Mouse (Mus musculus) heart, postnatal 14 days (tissue): ENCODE measurements around the gene Slc25a53. TPM values are rescaled to one million over a fixed set of nuclear protein-coding genes. Genes with fewer than 3 reads are reported as not detected.
A peak's percentile ranks its signal among the peaks of the same experiment; 100 is the strongest.
"Not testable (repeated sequence)": the region's sequence is repeated elsewhere in the genome, so short reads cannot be mapped to it uniquely, and the experiment has no call there.

Source experiments
- DNase-seq, 2 experiments: peaks; one replicate each; pipeline ENCODE4 v3.0.0; 2021 to 2022
- intact Hi-C: fragments of 180-260 bp; cut with DNase I; formaldehyde crosslinking; loops from one replicate; pipeline ENCODE4 v1.15.1; 2025
- total RNA-seq, 2 experiments: library from RNA; stranded (reverse); gene quantifications; 2 replicates each; pipeline ENCODE4 v1.2.3; 2021

Slc25a53 gene
- total RNA-seq, 2 experiments from 2014 or later: 4.2 to 5.0 TPM

DNA sequence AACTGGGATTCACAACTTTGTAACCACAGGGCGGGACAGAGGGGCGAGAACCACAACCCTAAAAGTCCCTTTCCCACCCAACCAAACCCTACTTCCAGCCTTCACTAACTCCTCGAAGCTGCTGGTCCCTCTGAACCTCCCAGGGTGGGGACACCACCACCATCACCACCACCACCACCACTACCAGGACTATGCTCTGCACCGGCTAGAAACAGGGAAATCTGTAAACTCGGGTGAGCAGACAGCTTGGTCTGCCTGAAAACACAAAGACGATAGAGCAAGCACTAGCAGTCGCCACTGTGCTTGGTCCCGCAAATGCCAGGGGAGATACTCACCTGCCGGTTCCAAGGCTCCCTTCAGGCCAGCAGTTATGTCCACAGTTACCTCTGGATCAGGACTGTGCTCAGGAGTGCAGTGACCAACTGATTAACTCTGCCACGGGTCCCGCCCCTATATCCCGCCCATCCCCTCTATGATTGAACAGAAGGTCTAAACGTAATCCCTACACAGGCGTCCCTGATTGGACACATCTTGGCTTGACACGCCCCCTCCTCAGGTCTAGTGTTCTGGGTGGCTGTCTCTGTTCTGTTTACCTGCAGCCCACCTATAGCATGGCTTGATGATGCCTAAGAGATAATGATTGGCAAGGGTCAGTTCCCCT is 61.5 kb downstream of the Slc25a53 start, which contains the start of the genes Tmsb15l and Tmsb15b1:
TSS of gene Tmsb15l (minus strand) at position 446 of the 661 bp plus-strand sequence.
TSS of gene Tmsb15b1 (minus strand) at position 451 of the 661 bp plus-strand sequence.
- DNase-seq: peak in 1 of 2 experiments; percentile 9
- intact Hi-C loops: loop anchor here (5.0 kb wide), 1 partner anchor 41 kb away; no protein-coding TSS in a partner anchor

DNA sequence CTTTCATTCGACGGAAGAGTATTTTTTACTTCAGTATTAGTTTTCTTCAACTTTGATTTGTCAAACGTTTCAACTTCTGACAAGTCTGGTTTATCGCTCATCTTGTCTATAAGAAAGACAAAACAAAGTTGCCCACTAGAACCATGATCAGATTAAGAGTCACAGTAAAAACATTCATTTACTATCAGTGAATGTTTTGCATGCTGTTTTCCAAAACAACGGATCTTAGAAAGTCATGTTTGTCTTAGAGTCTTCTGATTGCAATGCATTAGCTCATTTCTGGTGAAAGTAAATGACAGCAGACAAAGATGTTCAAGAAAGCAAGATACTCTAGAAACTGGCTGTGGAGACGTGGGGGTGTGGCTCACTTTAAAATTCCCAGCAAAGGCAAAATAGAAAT is 62.7 kb downstream of the Slc25a53 start, which contains the start of gene Tmsb15b2:
TSS of gene Tmsb15b2 (minus strand) at position 101 of the 400 bp plus-strand sequence.
- not testable (repeated sequence) for DNase-seq
- intact Hi-C loops: loop anchor here (5.0 kb wide), 1 partner anchor 42 kb away; no protein-coding TSS in a partner anchor

DNA sequence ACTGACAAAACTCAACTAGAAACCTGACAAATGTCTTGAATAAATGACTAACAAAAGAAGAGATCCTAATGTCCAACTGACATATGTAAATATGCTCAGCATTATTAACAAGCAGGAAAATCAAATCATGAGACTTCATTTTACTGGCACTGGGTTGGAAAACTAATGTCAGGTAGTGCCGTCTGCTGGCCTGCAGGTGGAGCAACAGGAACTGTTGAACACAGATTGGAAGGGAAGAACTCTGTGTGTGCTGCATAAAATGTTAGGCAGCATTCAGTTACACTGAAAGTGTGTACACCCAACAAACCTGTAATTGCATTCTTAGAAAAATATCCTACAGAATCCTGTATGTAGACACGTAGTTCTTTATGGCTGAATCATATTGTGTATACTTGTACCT is 78.4 kb downstream of the Slc25a53 start:
- intact Hi-C loops: loop anchor here (5.0 kb wide), 1 partner anchor 58 kb away; no protein-coding TSS in a partner anchor

DNA sequence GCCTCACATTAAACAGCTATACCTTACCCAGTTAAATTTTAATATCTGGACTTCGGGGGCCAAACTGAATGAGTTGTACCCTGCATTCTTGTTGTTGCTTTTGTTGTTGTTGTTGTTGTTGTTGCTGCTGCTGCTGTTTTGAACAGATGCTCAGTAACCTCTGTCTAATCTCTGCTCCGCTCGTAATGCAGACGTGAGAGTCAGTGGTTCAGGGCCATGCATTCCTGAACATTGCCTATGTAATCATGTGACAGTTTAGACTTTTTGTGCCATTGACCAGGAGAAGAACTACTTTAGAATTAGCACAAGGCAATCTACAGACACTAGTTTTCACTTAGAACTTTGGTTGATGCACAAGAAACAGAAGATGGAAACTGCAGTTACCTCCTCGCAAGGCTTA is 79.8 kb downstream of the Slc25a53 start:
- not testable (repeated sequence) for DNase-seq
- intact Hi-C loops: loop anchor here (5.0 kb wide), 1 partner anchor 59 kb away; no protein-coding TSS in a partner anchor

More for the DNA sequence above, 78.4 kb downstream of the Slc25a53 start:
- DNase-seq: peak in 1 of 2 experiments; percentile 28

DNA sequence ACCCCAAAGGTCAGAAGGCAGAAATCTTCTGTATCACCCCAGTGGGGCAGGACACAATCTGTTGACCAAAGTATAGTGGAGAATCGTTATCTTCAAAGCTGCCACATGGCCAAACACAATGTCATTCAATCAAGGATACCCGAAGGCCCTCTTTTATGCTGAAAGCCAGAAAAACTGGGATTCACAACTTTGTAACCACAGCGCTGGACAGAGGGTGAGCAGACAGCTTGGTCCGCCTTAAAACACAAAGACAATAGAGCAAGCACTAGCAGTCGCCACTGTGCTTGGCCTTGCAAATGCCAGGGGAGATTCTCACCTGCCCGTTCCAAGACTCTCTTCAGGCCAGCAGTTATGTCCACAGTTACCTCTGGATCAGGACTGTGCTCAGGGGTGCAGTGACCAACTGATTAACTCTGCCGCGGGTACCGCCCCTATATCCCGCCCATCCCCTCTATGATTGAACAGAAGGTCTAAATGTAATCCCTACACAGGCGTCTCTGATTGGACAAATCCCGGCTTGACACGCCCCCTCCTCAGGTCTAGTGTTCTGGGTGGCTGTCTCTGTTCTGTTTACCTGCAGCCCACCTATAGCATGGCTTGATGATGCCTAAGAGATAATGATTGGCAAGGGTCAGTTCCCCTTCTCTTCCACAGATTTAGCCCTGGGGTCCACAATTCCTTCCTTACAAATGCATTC is 80.4 kb downstream of the Slc25a53 start:
- DNase-seq: peak in 1 of 2 experiments; percentile 31
- intact Hi-C loops: loop anchor here (5.0 kb wide), 1 partner anchor 60 kb away; no protein-coding TSS in a partner anchor

DNA sequence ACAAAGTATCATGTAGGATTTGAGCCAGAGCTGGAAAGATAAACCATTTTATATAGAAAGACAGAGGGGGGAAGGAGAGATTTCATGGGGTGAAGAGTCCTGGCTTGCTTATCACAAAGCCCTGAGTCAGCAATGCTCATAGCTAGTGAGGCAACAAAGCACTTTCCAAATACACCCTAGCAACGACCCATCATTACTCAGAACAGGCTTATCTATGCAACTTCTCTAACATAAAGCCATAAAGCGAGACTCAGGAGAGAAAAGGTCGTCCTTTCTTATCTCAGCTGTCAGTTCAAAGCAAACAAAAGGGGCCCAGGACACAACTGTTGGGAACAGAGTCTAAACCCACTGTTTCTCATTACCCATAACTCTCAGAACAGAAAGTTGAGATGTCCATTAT is 100.1 kb downstream of the Slc25a53 start:
- DNase-seq: no peak
- intact Hi-C loops: no loop called here

Other genes with a start within 250 kb of the Slc25a53 start
- 1 to 10 TPM; 3.4 to 4.4 TPM for gene Plp1, start 215.6 kb downstream of the Slc25a53 start, total RNA-seq
- gene Rab9b, start 169.5 kb downstream of the Slc25a53 start, total RNA-seq: under 1 TPM in 1 of 2 experiments, not detected in 1; 0.15 TPM
- not detected for gene H2bfm, start 111.0 kb downstream of the Slc25a53 start, total RNA-seq
- gene Tmsb15b2, start 62.8 kb downstream of the Slc25a53 start, total RNA-seq: 1 to 10 TPM; 1.6 to 3.2 TPM
- under 1 TPM; 0.48 to 0.49 TPM for gene Tmsb15l, start 61.4 kb downstream of the Slc25a53 start, total RNA-seq
- under 1 TPM in 1 of 2 experiments, not detected in 1; 0.93 TPM for gene Tmsb15b1, start 61.4 kb downstream of the Slc25a53 start, total RNA-seq
- under 1 TPM in 1 of 2 experiments, not detected in 1; 0.10 TPM for gene Zcchc18, start 45.1 kb downstream of the Slc25a53 start, total RNA-seq
- 1 to 10 TPM; 4.4 to 4.9 TPM for gene Fam199x, start 11.3 kb upstream of the Slc25a53 start, total RNA-seq
- gene Esx1, start 83.8 kb upstream of the Slc25a53 start, total RNA-seq: not detected